Mouse (Mus musculus): ENCODE measurements around the gene Tyro3. TPM values are rescaled to one million over a fixed set of nuclear protein-coding genes. Genes with fewer than 3 reads are reported as not detected.

The Tyro3 gene
- polyA plus RNA-seq, 1 experiment from 2014 or later = 26.7 TPM

DNA sequence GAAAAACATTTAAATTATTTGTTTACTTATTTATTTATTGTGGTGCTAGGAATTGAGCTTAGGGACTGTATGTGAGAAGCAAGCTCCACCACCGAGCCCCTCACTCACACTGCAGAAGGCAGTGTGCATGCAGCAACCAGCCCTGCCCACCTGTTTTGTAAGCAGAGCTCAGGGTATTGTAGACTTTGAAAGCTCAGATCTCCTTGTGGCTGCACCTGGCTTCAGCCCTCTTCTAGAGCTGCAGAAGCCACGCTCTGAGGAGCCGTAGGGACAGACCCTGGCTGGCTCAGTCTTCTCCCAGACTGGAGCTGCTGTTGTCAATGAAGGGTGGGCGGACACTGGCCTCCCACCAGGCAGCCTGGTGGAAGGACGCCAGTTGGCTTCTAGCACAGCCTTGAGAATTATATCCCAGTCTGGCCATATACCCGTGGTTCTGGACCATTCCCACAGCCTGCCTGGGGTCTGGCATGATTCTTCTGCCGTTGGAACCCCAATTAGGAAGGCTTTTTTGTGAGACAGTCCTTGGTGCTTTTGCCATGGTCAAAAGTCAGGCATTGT is 16.9 kb downstream of the Tyro3 start:
- H3K4me1 ChIP-seq (replicated peaks; ENCODE audit: control insufficient read depth, insufficient read depth, low read length) = no peaks in the 10 kb centered on the region; the same call in 1 of the 2 replicates
- H3K27ac ChIP-seq = no peak overlapping the region
- H3K9ac ChIP-seq = no peak overlapping the region
- no peaks in the 10 kb centered on the region for H3K27me3 ChIP-seq (ENCODE audit: control insufficient read depth, insufficient read depth, low read length)
- H3K9me3 ChIP-seq (ENCODE audit: control insufficient read depth, low read length) = no peaks in the 10 kb centered on the region
- DNase-seq (ENCODE audit: low spot score) (peak; percentile 57), ATAC-seq (ENCODE audit: low FRiP score) (peak; percentile 38; the same call in 1 of the 2 replicates)
- peaks cover 18% of the 10 kb centered on the region for H3K36me3 ChIP-seq (replicated peaks; ENCODE audit: control insufficient read depth, insufficient read depth)
- no peak overlapping the region for H3K4me2 ChIP-seq (replicated peaks)
- 66% methylated on average over 7 of the region's 7 CpGs for WGBS
- H3K4me3 ChIP-seq (replicated peaks; ENCODE audit: low read length) = no peak overlapping the region

DNA sequence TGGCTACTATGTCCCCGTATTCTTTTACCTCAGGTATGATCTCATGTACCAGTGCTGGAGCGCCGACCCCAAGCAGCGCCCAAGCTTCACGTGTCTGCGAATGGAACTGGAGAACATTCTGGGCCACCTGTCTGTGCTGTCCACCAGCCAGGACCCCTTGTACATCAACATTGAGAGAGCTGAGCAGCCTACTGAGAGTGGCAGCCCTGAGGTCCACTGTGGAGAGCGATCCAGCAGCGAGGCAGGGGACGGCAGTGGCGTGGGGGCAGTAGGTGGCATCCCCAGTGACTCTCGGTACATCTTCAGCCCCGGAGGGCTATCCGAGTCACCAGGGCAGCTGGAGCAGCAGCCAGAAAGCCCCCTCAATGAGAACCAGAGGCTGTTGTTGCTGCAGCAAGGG is 19.1 kb downstream of the Tyro3 start:
- no peaks in the 10 kb centered on the region for H3K9me3 ChIP-seq (ENCODE audit: control insufficient read depth, low read length)
- H3K4me1 ChIP-seq (replicated peaks; ENCODE audit: control insufficient read depth, insufficient read depth, low read length) = no peaks in the 10 kb centered on the region; the same call in 1 of the 2 replicates
- no peak for DNase-seq (ENCODE audit: low spot score)
- ATAC-seq (ENCODE audit: low FRiP score) = no peak
- no peak overlapping the region for H3K4me3 ChIP-seq (replicated peaks; ENCODE audit: low read length)
- H3K4me2 ChIP-seq (replicated peaks) = no peak overlapping the region
- H3K9ac ChIP-seq = no peak overlapping the region
- 92% methylated on average over 13 of the region's 13 CpGs for WGBS
- H3K27ac ChIP-seq = no peak overlapping the region
- H3K27me3 ChIP-seq (ENCODE audit: control insufficient read depth, insufficient read depth, low read length) = no peaks in the 10 kb centered on the region
- peaks cover 13% of the 10 kb centered on the region for H3K36me3 ChIP-seq (replicated peaks; ENCODE audit: control insufficient read depth, insufficient read depth)

DNA sequence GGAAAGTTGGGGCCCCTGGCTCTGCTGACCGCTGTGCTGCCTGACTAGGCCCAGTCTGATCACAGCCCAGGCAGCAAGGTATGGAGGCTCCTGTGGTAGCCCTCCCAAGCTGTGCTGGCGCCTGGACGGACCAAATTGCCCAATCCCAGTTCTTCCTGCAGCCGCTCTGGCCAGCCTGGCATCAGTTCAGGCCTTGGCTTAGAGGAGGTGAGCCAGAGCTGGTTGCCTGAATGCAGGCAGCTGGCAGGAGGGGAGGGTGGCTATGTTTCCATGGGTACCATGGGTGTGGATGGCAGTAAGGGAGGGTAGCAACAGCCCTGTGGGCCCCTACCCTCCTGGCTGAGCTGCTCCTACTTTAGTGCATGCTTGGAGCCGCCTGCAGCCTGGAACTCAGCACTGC is 19.5 kb downstream of the Tyro3 start:
- DNase-seq (ENCODE audit: low spot score) (peak; percentile 48), ATAC-seq (ENCODE audit: low FRiP score) (peak; percentile 83; the same call in 1 of the 2 replicates)
- H3K4me1 ChIP-seq (replicated peaks; ENCODE audit: control insufficient read depth, insufficient read depth, low read length) = no peaks in the 10 kb centered on the region; the same call in 1 of the 2 replicates
- no peak overlapping the region for H3K4me3 ChIP-seq (replicated peaks; ENCODE audit: low read length)
- H3K4me2 ChIP-seq (replicated peaks) = no peak overlapping the region
- no peak overlapping the region for H3K9ac ChIP-seq
- 62% methylated on average over 5 of the region's 5 CpGs for WGBS
- no peak overlapping the region for H3K27ac ChIP-seq
- H3K9me3 ChIP-seq (ENCODE audit: control insufficient read depth, low read length) = no peaks in the 10 kb centered on the region
- no peaks in the 10 kb centered on the region for H3K27me3 ChIP-seq (ENCODE audit: control insufficient read depth, insufficient read depth, low read length)
- H3K36me3 ChIP-seq (replicated peaks; ENCODE audit: control insufficient read depth, insufficient read depth) = peaks cover 11% of the 10 kb centered on the region

DNA sequence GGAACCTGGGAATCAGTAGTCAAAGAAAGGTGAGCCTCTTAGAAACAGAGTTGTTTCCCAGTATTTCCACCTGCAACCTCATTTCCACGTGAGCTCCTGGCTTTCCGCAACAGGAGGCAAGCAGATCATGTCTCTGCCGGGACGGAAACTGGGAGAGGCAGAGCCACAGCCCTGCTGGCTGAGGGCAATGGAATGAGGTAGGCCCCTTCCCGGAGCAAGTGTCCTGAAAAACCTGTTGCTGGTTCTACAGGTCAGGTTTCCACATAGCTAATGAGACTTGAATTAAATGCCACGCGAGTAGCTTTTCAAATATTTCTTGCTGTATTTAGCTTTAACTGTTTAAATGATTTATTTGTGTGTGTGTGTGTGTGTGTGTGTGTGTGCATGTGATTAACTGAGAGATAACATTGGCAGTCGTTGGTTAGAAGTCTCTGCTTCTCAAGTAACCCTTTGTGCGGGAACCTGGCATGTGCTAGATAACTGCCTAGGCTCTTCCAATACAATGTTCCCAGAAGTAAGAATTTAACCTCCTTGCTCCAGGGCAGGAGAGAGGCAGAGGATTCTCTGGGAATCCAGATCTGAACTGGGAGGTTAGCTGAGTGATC is 21.2 kb downstream of the Tyro3 start:
- Histone ChIP-seq H3K4me2 (replicated peaks) (no peak overlapping the region), H3K9me3 (ENCODE audit: control insufficient read depth, low read length) (no peaks in the 10 kb centered on the region), H3K27me3 (ENCODE audit: control insufficient read depth, insufficient read depth, low read length) (no peaks in the 10 kb centered on the region), H3K4me3 (replicated peaks; ENCODE audit: low read length) (no peak overlapping the region), H3K36me3 (replicated peaks; ENCODE audit: control insufficient read depth, insufficient read depth) (peaks cover 2% of the 10 kb centered on the region; the same call in 1 of the 2 replicates), H3K27ac (no peak overlapping the region), H3K9ac (no peak overlapping the region), H3K4me1 (replicated peaks; ENCODE audit: control insufficient read depth, insufficient read depth, low read length) (no peaks in the 10 kb centered on the region; the same call in 1 of the 2 replicates)
- WGBS = 71% methylated on average over 9 of the region's 9 CpGs
- DNase-seq (ENCODE audit: low spot score) (no peak), ATAC-seq (ENCODE audit: low FRiP score) (no peak)

DNA sequence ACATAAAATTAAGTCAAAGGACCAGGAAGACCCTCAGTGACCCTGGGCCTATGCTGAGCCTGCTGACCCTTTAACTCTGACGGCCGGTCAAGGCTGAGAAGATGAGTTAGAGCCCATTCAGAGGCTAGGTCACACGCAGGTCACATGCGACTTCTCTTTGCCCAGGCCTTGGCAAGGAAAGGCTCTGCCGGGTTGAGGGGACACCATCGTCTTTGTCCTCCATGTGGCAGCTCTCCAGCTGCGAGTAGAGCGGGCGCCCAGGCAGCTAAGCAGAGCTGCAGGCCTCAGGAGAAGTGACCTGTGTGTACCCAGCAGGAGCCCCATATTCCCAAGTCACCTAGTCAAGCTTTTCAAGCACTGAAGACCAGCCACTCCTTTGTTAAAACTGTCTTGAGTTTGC is 23.6 kb downstream of the Tyro3 start:
- DNase-seq (ENCODE audit: low spot score) (no peak), ATAC-seq (ENCODE audit: low FRiP score) (no peak)
- H3K4me3 ChIP-seq (replicated peaks; ENCODE audit: low read length) = no peak overlapping the region
- H3K27me3 ChIP-seq (ENCODE audit: control insufficient read depth, insufficient read depth, low read length) = no peaks in the 10 kb centered on the region
- no peak overlapping the region for H3K27ac ChIP-seq
- no peaks in the 10 kb centered on the region for H3K9me3 ChIP-seq (ENCODE audit: control insufficient read depth, low read length)
- H3K4me1 ChIP-seq (replicated peaks; ENCODE audit: control insufficient read depth, insufficient read depth, low read length) = no peaks in the 10 kb centered on the region
- H3K36me3 ChIP-seq (replicated peaks; ENCODE audit: control insufficient read depth, insufficient read depth) = no peaks in the 10 kb centered on the region; the same call in 1 of the 2 replicates
- no peak overlapping the region for H3K9ac ChIP-seq
- no peak overlapping the region for H3K4me2 ChIP-seq (replicated peaks)
- WGBS = 72% methylated on average over 9 of the region's 9 CpGs

DNA sequence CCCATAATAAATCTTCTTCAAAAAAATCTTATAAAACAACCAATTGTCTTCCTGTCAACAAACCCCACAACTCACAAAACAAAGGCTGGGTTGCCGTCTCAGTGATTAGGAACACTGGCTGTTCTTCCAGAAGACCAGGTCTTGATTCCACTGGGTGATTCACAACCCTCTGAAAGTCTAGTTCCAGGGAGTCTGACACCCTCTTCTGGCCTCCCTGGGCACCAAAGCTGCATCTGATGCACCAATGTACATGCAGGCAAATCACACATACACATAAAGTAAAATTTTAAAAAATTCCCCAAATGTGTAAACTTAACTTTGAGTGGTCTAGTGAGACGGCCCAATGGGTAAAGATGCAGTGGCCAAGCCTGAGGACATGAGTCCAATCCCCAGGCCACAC is 33.0 kb downstream of the Tyro3 start:
- H3K27ac ChIP-seq = no peak overlapping the region
- H3K36me3 ChIP-seq (replicated peaks; ENCODE audit: control insufficient read depth, insufficient read depth) = no peaks in the 10 kb centered on the region
- no peaks in the 10 kb centered on the region for H3K4me1 ChIP-seq (replicated peaks; ENCODE audit: control insufficient read depth, insufficient read depth, low read length)
- ATAC-seq (ENCODE audit: low FRiP score) = no peak
- no peak overlapping the region for H3K4me3 ChIP-seq (replicated peaks; ENCODE audit: low read length)
- H3K9ac ChIP-seq = no peak overlapping the region
- no peak overlapping the region for H3K4me2 ChIP-seq (replicated peaks)
- 69% methylated on average over 2 of the region's 2 CpGs for WGBS
- no peaks in the 10 kb centered on the region for H3K27me3 ChIP-seq (ENCODE audit: control insufficient read depth, insufficient read depth, low read length)
- no peaks in the 10 kb centered on the region for H3K9me3 ChIP-seq (ENCODE audit: control insufficient read depth, low read length)
- DNase-seq (ENCODE audit: low spot score) = no peak

DNA sequence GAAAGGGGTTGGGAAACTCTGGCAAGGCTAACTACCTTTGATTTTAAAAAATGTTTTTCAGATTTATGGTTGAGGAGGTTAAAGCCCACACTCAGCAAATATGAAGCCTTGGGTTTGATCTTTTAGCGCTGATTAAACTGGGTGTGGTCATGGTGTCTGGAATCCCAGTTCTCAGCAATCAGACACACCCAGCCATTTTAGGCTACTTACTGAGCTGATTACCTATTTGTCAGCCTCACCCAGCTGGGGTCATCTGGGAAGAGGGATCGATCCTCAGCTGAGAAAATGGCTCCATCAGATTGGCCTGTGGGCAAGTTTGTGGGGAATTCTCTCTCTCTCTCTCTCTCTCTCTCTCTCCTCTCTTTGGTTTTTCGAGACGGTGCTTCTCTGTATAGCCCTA is 36.7 kb downstream of the Tyro3 start:
- 86% methylated on average over 4 of the region's 4 CpGs for WGBS
- no peak overlapping the region for H3K4me2 ChIP-seq (replicated peaks)
- no peak overlapping the region for H3K4me3 ChIP-seq (replicated peaks; ENCODE audit: low read length)
- no peak overlapping the region for H3K27ac ChIP-seq
- H3K9ac ChIP-seq = no peak overlapping the region
- H3K4me1 ChIP-seq (replicated peaks; ENCODE audit: control insufficient read depth, insufficient read depth, low read length) = no peaks in the 10 kb centered on the region
- H3K27me3 ChIP-seq (ENCODE audit: control insufficient read depth, insufficient read depth, low read length) = no peaks in the 10 kb centered on the region
- no peak for ATAC-seq (ENCODE audit: low FRiP score)
- DNase-seq (ENCODE audit: low spot score) = no peak
- H3K9me3 ChIP-seq (ENCODE audit: control insufficient read depth, low read length) = no peaks in the 10 kb centered on the region
- H3K36me3 ChIP-seq (replicated peaks; ENCODE audit: control insufficient read depth, insufficient read depth) = no peaks in the 10 kb centered on the region

DNA sequence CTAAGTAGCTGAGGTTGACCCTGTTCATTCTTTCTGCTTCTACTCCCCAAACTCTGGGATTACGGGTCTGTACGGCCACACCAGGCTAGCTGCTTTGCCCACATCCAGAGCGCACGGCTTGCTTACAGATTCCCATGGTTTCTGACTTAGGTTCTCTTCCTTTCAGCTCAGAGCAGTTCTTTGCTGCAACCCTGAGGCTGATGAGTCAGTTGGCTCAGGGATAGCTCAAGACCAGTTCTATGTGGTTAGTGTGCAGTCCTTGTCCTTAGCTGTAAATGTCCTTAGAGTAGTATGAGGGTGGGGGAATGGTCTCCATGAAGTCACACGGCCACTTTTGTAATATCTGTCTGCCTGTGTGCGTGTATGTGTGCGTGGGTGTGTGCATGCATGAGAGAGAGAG is 40.1 kb downstream of the Tyro3 start:
- H3K4me3 ChIP-seq (replicated peaks; ENCODE audit: low read length) = no peak overlapping the region
- H3K4me2 ChIP-seq (replicated peaks) = no peak overlapping the region
- ATAC-seq (ENCODE audit: low FRiP score) (no peak), DNase-seq (ENCODE audit: low spot score) (no peak)
- H3K27me3 ChIP-seq (ENCODE audit: control insufficient read depth, insufficient read depth, low read length) = no peaks in the 10 kb centered on the region
- WGBS = 91% methylated on average over 7 of the region's 7 CpGs
- H3K9ac ChIP-seq = no peak overlapping the region
- H3K27ac ChIP-seq = no peak overlapping the region
- no peaks in the 10 kb centered on the region for H3K9me3 ChIP-seq (ENCODE audit: control insufficient read depth, low read length)
- H3K4me1 ChIP-seq (replicated peaks; ENCODE audit: control insufficient read depth, insufficient read depth, low read length) = no peaks in the 10 kb centered on the region
- H3K36me3 ChIP-seq (replicated peaks; ENCODE audit: control insufficient read depth, insufficient read depth) = no peaks in the 10 kb centered on the region

DNA sequence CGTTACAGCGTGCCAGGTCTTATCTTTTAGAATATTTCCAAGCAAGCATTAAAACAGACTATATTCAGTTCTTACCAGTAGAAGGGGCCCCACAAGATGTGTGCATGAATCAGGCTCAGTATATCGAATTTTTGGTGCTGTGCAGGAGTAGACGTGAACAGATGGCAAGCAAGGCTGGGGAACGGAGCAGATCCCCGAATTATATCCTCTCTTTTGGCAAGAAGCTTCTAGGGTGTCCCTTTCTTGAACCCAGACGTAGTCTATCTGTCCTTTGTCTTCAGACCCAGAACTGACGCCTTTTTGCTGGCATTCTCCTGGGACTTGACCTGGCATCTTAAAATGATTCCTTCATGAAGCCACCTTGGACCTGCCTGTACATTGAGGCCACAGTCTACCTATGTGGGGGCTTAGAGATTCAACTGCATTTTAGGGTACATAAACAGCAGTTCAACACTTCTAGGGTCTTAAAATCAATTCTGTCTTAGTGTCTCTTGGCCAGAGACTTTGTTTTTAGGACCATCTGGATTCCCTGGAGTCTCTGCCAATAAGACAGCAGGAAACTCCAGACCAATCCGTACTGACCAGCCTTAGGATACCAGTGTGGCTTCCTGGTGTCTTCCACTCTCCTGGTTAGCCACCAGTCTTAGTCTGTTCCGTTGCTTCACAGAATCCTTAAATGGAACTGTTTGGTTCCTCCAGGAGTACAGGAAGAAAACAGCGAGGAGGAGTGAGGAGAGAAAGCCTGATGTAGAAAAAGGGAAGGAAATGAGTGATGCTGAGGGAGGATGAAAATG is 41.0 kb downstream of the Tyro3 start:
- H3K36me3 ChIP-seq (replicated peaks; ENCODE audit: control insufficient read depth, insufficient read depth) = no peaks in the 10 kb centered on the region
- no peak for ATAC-seq (ENCODE audit: low FRiP score)
- no peak for DNase-seq (ENCODE audit: low spot score)
- no peaks in the 10 kb centered on the region for H3K4me1 ChIP-seq (replicated peaks; ENCODE audit: control insufficient read depth, insufficient read depth, low read length)
- 86% methylated on average over 11 of the region's 11 CpGs for WGBS
- H3K27ac ChIP-seq = no peak overlapping the region
- no peak overlapping the region for H3K4me3 ChIP-seq (replicated peaks; ENCODE audit: low read length)
- no peaks in the 10 kb centered on the region for H3K27me3 ChIP-seq (ENCODE audit: control insufficient read depth, insufficient read depth, low read length)
- H3K9ac ChIP-seq = no peak overlapping the region
- H3K4me2 ChIP-seq (replicated peaks) = no peak overlapping the region
- H3K9me3 ChIP-seq (ENCODE audit: control insufficient read depth, low read length) = no peaks in the 10 kb centered on the region

Data from hindbrain, embryonic 14.5 days (tissue).